Mouse (Mus musculus) C2C12 (cell line): ENCODE data around the gene Lim2.

Experiments
- CEBPB ChIP-seq: IDR thresholded peaks from one replicate; pipeline ENCODE4 v1.6.1; 2011; ENCODE audit warnings: low read depth, mild to moderate bottlenecking, control low read depth, moderate library complexity
- CTCF ChIP-seq: IDR thresholded peaks from one replicate; pipeline ENCODE4 v1.5.1; 2011; ENCODE audit not compliant: control insufficient read depth, insufficient read depth, insufficient read length
- FOSL1 ChIP-seq: IDR thresholded peaks from one replicate; pipeline ENCODE4 v1.8.0; 2011; ENCODE audit warnings: mild to moderate bottlenecking, low read length; ENCODE audit not compliant: poor library complexity, insufficient read depth, severe bottlenecking
- MAX ChIP-seq: IDR thresholded peaks from one replicate; pipeline ENCODE4 v1.6.1; 2011; ENCODE audit warnings: mild to moderate bottlenecking, control low read depth
- MYOD1 ChIP-seq: IDR thresholded peaks from one replicate; pipeline ENCODE4 v1.6.1; 2011; ENCODE audit warnings: low read depth; ENCODE audit not compliant: control insufficient read depth, insufficient read length
- USF1 ChIP-seq: IDR thresholded peaks from one replicate; pipeline ENCODE4 v1.6.1; 2011; ENCODE audit warnings: low read depth, mild to moderate bottlenecking, control low read depth, moderate library complexity

DNA sequence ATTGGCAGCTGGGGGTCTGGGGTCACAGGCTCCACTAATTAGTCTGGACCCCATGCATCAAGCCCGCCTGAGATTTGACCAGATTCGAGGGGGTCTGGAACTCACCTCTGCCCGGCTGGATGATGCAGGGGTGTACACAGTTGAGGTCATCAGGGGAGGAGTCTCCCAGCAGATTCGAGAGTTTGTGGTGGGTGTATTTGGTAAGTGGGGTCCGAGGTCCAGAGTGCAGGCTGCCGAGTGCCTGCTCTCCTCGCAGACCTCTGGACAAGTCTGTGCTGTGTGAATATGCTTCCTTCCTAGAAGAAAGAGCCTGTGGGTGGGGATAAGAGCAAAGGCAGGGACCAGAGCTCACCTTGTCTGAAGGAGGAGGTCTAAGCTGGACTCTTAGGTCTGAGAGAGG lies 36.5 kb downstream of the Lim2 start:
- TF ChIP-seq CTCF (no peak), USF1 (no peak), MAX (no peak), MYOD1 (no peak), CEBPB (no peak), FOSL1 (no peak)
